Mouse (Mus musculus): ENCODE results near the gene Apbb2. TPM values are rescaled to one million over a fixed set of nuclear protein-coding genes. Genes with fewer than 3 reads are reported as not detected.
"Not testable (repeated sequence)": the region's sequence is repeated elsewhere in the genome, so short reads cannot be mapped to it uniquely, and the experiment has no call there.

The Apbb2 gene
- polyA plus RNA-seq, 1 experiment from 2014 or later = 28.2 TPM

DNA sequence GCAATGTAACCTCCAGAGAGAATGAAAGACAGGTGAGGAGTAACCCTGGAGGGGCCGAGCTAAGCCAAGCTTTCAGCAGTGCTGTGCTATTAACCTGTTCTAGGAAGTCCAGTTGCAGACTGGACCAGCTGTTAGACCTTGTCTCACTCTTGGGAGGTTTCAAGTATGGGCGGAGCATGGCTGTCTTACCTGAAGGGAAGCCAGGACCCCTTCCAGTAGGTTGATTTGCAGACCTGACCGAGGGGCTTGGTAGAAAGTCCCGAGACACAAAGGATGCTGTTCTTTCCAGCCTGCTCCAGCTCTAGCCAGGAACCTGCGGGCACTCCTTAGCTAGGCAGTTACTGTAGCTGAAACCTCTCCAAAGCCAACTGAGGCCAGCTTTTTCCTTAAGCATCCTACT, 322.5 kb downstream of the Apbb2 start:
- Histone ChIP-seq H3K4me1 (no peaks in the 10 kb centered on the region), H3K4me3 (no peak overlapping the region), H3K27me3 (ENCODE audit: low read depth, poor library complexity, severe bottlenecking) (no peaks in the 10 kb centered on the region), H3K27ac (replicated peaks) (no peak overlapping the region), H3K9me3 (replicated peaks) (no peaks in the 10 kb centered on the region), H3K36me3 (0 out of 2 replicates have a peak, but pooled peaks cover 4% of the 10 kb centered on the region)
- WGBS = 91% methylated on average over 5 of the region's 5 CpGs
- no peak for DNase-seq (ENCODE audit: low spot score)

DNA sequence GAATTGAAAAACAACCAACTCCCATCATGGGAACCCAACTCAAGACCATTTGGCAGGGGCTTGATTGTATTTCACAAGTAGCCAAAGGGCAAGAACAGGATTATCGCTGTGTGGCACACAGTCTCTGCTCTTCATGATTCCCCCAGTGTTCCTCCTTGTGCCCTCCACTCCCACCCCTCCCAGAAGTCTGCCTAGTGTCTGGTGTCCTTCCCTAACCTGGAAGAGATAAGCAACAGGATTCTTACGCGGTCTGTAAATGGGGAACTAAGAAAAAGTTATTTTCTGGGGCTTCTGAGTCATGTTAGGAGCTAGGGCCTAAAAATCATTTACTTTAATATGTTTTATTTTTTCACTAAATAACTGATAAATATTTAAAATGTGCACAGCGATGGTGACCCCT, 323.6 kb downstream of the Apbb2 start:
- DNase-seq (ENCODE audit: low spot score) = no peak
- no peak overlapping the region for H3K4me3 ChIP-seq
- WGBS = 95% methylated on average over 4 of the region's 4 CpGs

DNA sequence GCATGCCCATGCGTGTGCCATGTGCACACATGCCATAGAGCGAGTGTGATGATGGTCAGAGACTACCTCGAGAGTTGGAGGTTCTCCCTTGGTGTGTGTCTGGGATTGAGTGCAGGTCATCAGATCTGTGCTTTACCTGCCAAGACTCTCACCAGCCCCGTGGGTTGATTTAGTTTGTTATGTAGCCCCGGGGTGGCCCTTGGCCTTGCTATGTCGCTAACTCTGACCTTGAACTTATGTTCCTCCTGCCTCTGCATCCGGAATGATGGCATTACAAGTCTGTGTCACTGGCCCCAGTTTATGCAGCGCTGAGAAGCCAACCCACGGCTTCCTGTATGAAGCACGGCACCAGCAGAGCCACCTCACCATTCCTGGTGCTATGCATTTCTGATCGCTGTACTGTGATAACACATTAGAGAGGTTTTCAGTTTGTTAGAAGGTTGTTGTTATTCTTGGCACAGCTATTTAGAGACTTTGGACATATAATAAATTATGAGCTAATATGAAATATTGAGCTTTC, 324.4 kb downstream of the Apbb2 start:
- Histone ChIP-seq H3K36me3 (no peaks in the 10 kb centered on the region), H3K4me1 (no peaks in the 10 kb centered on the region), H3K27me3 (ENCODE audit: low read depth, poor library complexity, severe bottlenecking) (no peaks in the 10 kb centered on the region), H3K27ac (replicated peaks) (no peak overlapping the region), H3K9me3 (replicated peaks) (peaks cover 10% of the 10 kb centered on the region), H3K4me3 (no peak overlapping the region)
- 90% methylated on average over 11 of the region's 11 CpGs for WGBS
- DNase-seq (ENCODE audit: low spot score) = no peak

More for the DNA sequence above, 323.6 kb downstream of the Apbb2 start:
- Histone ChIP-seq H3K36me3 (no peaks in the 10 kb centered on the region), H3K9me3 (replicated peaks) (peaks cover 9% of the 10 kb centered on the region), H3K27me3 (ENCODE audit: low read depth, poor library complexity, severe bottlenecking) (no peaks in the 10 kb centered on the region), H3K27ac (replicated peaks) (no peak overlapping the region), H3K4me1 (no peaks in the 10 kb centered on the region)

DNA sequence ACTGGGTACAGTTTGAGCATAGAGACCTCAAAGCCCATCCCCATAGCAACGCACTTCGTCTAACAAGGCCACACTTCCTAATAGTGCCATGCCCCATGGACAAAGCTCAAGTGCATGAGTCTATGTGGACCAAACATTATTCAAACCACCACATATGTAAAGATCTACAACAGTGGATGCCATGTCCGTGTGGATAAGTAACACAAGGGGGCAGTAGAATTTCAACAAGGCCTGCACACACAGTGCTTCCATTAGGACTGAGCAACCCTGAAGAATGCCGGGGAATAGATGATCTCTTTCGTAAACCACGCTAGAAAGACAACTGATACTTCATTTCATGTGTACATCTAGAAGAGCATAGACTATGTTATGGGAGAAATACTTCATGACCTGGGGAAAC, 337.8 kb downstream of the Apbb2 start:
- 72% methylated on average over 6 of the region's 6 CpGs for WGBS

DNA sequence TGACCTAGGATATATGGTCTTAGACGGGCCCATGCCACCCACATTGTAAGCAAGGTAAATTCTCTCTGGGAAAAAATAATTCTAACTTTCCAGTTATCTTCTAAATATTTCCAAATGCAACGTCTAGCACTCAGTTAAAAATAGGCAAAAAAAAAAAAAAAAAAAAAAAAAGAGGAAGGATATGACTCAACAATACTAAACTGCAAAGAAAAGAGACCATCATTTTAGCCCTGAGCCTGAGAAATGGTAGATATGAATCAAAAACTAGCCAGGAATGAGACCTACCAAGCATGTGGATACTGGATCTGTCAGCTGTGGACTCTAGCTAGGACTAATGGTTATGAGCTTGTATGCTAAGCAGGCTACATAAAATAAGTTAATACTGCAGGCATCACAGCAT, 338.9 kb downstream of the Apbb2 start:
- Histone ChIP-seq H3K4me1 (no peaks in the 10 kb centered on the region), H3K36me3 (no peaks in the 10 kb centered on the region), H3K27me3 (ENCODE audit: low read depth, poor library complexity, severe bottlenecking) (no peaks in the 10 kb centered on the region), H3K27ac (replicated peaks) (no peak overlapping the region), H3K9me3 (replicated peaks) (no peaks in the 10 kb centered on the region), H3K4me3 (no peak overlapping the region)
- no peak for DNase-seq (ENCODE audit: low spot score)
- 84% methylated on average over 2 of the region's 2 CpGs for WGBS

More for the DNA sequence above, 337.8 kb downstream of the Apbb2 start:
- H3K27me3 ChIP-seq (ENCODE audit: low read depth, poor library complexity, severe bottlenecking) = no peaks in the 10 kb centered on the region
- DNase-seq (ENCODE audit: low spot score) = no peak
- H3K9me3 ChIP-seq (replicated peaks) = no peaks in the 10 kb centered on the region
- no peaks in the 10 kb centered on the region for H3K36me3 ChIP-seq
- no peak overlapping the region for H3K27ac ChIP-seq (replicated peaks)
- no peak overlapping the region for H3K4me3 ChIP-seq
- no peaks in the 10 kb centered on the region for H3K4me1 ChIP-seq

DNA sequence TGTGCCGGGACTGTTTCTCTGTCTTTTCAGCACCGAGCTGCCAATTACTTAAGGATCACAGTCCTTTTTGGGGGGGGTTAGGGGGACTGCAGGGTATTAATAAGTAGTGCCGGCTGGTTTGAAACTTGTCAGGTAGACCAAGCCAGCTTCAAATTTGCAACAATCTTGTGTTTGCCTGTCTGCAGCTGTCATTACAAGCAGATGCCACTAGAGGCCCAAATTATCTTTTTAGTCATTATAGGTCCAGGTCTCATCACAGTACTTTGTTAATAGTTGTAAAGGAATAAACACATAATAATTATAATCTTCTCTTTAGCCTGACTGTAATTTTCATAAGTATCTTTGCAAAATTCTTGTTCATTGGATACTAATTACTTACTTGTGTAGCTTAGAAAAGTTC, 344.2 kb downstream of the Apbb2 start:
- 75% methylated on average over 3 of the region's 3 CpGs for WGBS
- no peaks in the 10 kb centered on the region for H3K36me3 ChIP-seq
- no peaks in the 10 kb centered on the region for H3K9me3 ChIP-seq (replicated peaks)
- H3K27ac ChIP-seq (replicated peaks) = no peak overlapping the region
- no peak for DNase-seq (ENCODE audit: low spot score)
- no peak overlapping the region for H3K4me3 ChIP-seq
- H3K27me3 ChIP-seq (ENCODE audit: low read depth, poor library complexity, severe bottlenecking) = no peaks in the 10 kb centered on the region
- H3K4me1 ChIP-seq = no peaks in the 10 kb centered on the region

DNA sequence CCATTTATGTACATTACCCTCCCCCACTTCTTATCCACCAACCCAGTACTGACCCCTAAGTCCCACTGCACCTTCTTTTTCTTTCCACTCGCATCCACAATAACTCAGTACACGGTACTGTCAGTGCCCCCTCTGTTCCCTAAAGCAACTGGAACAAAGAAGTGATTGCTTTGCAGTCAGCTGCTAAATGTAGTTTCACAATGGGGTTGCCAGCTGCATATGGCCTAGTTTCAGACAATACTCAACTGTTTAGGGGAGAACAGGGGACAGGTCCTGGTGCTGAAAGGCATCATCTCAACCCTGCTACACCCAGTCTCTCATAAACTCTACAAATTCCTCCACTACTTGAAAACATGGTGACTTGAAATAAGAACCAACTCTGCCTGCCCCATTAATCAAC, 347.4 kb downstream of the Apbb2 start:
- H3K36me3 ChIP-seq = no peaks in the 10 kb centered on the region
- 73% methylated on average over 2 of the region's 2 CpGs for WGBS
- H3K27ac ChIP-seq (replicated peaks) = no peak overlapping the region
- H3K4me3 ChIP-seq = no peak overlapping the region
- DNase-seq (ENCODE audit: low spot score) = no peak
- H3K9me3 ChIP-seq (replicated peaks) = no peaks in the 10 kb centered on the region
- H3K4me1 ChIP-seq = no peaks in the 10 kb centered on the region
- H3K27me3 ChIP-seq (ENCODE audit: low read depth, poor library complexity, severe bottlenecking) = no peaks in the 10 kb centered on the region

DNA sequence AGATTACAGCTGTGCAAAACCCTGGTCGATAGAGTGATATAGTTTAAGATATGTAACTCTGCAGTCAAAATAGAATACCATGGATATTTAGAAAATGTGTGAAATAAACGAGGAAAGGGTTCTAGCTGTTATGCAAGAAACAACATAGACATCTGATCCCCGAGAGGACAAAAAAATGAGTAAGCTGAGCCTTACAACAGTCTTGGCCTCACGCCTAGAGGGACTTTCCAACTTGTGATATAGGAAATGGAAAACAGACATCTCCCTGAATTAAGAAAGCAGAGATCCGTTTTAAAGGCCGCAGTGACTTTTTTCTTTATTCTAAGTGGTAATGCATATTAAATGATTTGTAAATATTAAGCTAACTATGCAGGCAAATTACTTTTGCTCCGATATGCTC, 349.0 kb downstream of the Apbb2 start:
- H3K27me3 ChIP-seq (ENCODE audit: low read depth, poor library complexity, severe bottlenecking) = no peaks in the 10 kb centered on the region
- no peaks in the 10 kb centered on the region for H3K4me1 ChIP-seq
- H3K27ac ChIP-seq (replicated peaks) = no peak overlapping the region
- DNase-seq (ENCODE audit: low spot score) = no peak
- no peak overlapping the region for H3K4me3 ChIP-seq
- WGBS = 91% methylated on average over 7 of the region's 7 CpGs
- no peaks in the 10 kb centered on the region for H3K9me3 ChIP-seq (replicated peaks)
- H3K36me3 ChIP-seq = no peaks in the 10 kb centered on the region

DNA sequence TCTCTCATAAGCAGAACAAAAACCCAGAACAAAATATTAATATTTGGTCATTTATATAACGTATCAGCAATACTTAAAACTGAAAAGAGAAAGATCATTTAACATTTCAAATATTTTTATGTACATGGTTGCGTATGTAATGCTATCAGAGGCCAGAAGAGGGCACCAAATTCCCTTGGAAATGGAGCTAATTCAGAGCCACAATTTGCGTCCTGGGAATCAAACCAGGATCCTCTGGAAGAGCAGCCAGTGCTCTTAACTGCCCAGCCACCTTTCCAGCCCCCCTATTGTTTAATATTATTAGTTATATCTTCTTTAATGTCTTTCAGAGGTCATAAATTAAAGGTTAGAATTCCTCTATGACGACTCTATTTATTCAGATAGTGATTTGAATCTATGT, 355.2 kb downstream of the Apbb2 start:
- Histone ChIP-seq H3K36me3 (no peaks in the 10 kb centered on the region), H3K27me3 (ENCODE audit: low read depth, poor library complexity, severe bottlenecking) (peaks cover 21% of the 10 kb centered on the region), H3K4me1 (peaks cover 15% of the 10 kb centered on the region), H3K27ac (replicated peaks) (no peak overlapping the region), H3K4me3 (no peak overlapping the region), H3K9me3 (replicated peaks) (no peaks in the 10 kb centered on the region)
- peak; percentile 22 for DNase-seq (ENCODE audit: low spot score)
- WGBS = 29% methylated on average over 4 of the region's 4 CpGs

DNA sequence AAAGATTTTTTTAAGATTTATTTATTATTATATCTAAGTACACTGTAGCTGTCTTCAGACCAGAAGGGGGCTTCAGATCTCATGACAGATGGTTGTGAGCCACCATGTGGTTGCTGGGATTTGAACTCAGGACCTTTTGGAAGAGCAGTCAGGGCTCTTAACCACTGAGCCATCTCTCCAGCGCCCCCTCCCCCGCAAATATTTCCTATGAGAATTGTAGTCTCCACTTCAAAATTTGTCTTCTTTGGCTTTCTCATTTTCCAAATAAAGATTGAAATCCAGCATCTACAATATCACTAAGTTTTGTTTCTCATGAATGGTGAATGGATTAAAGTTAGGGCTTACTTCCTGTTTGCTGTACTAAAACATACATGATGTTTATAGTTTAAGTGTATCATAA, 356.1 kb downstream of the Apbb2 start:
- WGBS = 84% methylated on average over 2 of the region's 2 CpGs
- H3K36me3 ChIP-seq = no peaks in the 10 kb centered on the region

DNA sequence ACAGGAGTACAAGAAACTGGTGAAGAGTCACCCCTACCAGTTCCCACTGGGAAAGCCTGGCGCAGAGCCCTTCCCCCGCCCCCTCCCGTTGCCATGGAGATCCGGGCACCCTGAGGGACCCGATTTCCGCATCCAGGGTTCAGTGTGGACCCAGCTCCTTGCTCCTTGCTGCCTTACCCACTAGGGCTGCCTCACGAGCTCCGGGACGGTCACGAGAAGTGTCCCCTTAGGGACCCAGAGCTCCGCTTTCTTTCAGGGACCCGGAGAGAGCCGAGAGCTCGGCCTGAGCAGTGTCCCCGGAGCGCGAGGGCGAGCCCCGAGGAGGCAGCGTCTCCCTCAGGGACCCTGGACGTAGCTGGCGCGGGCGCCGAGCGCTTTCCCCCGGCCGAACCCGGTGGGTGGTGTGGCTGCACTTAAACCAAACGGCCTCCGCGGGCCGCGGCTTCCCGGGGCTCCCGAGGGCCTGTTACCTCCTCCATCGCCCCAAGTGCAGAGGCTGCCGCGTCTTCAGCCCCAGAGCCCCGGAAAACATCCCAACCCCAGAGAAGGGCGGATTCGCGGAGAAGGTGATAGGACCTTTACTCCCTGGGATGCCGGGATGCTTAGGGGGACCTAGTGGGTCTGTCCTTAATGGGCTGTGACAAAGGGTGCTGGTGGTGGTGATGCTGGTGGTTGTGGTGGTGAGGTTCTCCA, 358.7 kb downstream of the Apbb2 start, which contains the start of gene Nsun7:
Gene Nsun7 (plus strand): TSS at position 142 of the 693 bp plus-strand sequence.
- Histone ChIP-seq H3K27ac (replicated peaks) (peak within 1 kb of the TSS; percentile 83), H3K9me3 (replicated peaks) (no peaks in the 10 kb centered on the region), H3K36me3 (no peaks in the 10 kb centered on the region), H3K4me1 (peaks cover 15% of the 10 kb centered on the region), H3K27me3 (ENCODE audit: low read depth, poor library complexity, severe bottlenecking) (peaks cover 21% of the 10 kb centered on the region), H3K4me3 (peak within 1 kb of the TSS; percentile 68)
- 2% methylated on average over 44 of the region's 44 CpGs for WGBS
- peak; percentile 81 for DNase-seq (ENCODE audit: low spot score)

More for the DNA sequence above, 356.1 kb downstream of the Apbb2 start:
- peaks cover 21% of the 10 kb centered on the region for H3K27me3 ChIP-seq (ENCODE audit: low read depth, poor library complexity, severe bottlenecking)
- no peak for DNase-seq (ENCODE audit: low spot score)
- peaks cover 15% of the 10 kb centered on the region for H3K4me1 ChIP-seq
- no peaks in the 10 kb centered on the region for H3K9me3 ChIP-seq (replicated peaks)
- H3K27ac ChIP-seq (replicated peaks) = no peak overlapping the region
- no peak overlapping the region for H3K4me3 ChIP-seq

DNA sequence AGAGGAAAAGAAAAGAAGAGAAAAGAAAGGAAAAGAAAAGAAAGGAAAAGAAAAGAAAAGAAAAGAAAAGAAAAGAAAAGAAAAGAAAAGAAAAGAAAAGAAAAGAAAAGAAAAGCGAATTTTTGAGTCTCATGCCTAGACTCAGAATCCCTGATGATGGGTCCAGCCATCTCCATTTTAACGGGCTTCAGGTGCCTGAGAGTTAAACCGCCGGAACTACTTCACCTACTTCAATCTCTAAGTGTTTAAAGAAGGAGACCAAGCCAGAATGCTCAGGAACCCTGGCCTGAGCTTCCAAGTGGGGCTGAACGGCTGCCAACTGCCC, 359.2 kb downstream of the Apbb2 start:
- Histone ChIP-seq H3K27me3 (ENCODE audit: low read depth, poor library complexity, severe bottlenecking) (peaks cover 21% of the 10 kb centered on the region), H3K4me1 (peaks cover 15% of the 10 kb centered on the region), H3K27ac (replicated peaks) (peak overlapping the region; percentile 83), H3K4me3 (peak overlapping the region; percentile 68)
- WGBS = 5% methylated on average over 5 of the region's 5 CpGs
- DNase-seq (ENCODE audit: low spot score); H3K9me3 ChIP-seq (replicated peaks); H3K36me3 ChIP-seq: not testable (repeated sequence)

DNA sequence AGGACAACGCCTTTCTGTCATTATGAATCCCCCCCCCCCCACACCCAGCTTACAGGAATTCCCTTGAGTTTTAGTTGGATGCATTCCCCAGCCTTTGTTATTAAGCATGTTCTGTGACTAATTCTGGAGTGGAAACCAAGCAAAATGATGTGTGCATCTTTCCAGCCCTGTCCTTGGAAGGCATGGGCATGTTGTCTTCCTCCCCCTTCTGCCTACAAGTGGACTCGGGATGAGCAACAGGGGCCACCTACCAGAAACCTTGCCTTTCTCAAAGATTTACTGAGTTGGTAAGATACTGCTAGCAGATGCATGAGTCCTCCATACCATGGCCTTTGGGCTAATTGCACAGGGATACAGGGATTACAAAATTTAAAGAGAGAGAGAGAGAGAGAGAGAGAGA, 359.6 kb downstream of the Apbb2 start:
- no peaks in the 10 kb centered on the region for H3K9me3 ChIP-seq (replicated peaks)
- H3K27me3 ChIP-seq (ENCODE audit: low read depth, poor library complexity, severe bottlenecking) = peaks cover 21% of the 10 kb centered on the region
- peaks cover 15% of the 10 kb centered on the region for H3K4me1 ChIP-seq
- 76% methylated on average over 2 of the region's 2 CpGs for WGBS
- DNase-seq (ENCODE audit: low spot score) = no peak
- H3K36me3 ChIP-seq = no peaks in the 10 kb centered on the region
- no peak overlapping the region for H3K27ac ChIP-seq (replicated peaks)
- no peak overlapping the region for H3K4me3 ChIP-seq

All from midbrain, embryonic 10.5 days (tissue).